Mouse (Mus musculus) E14TG2a.4 (cell line): Measurements from ENCODE around the gene Pcid2.

Experiments
- CTCF ChIP-seq: conservative IDR thresholded peaks from 2 replicates; pipeline ENCODE4 v1.5.1; 2014; ENCODE audit warnings: low read length
- NANOG ChIP-seq: IDR thresholded peaks from 2 replicates; pipeline ENCODE4 v1.6.1; 2014; ENCODE audit warnings: borderline replicate concordance, low read length, mixed read lengths
- POU5F1 ChIP-seq: IDR thresholded peaks from 2 replicates; pipeline ENCODE4 v1.6.1; 2014; ENCODE audit warnings: low read length, borderline replicate concordance

DNA sequence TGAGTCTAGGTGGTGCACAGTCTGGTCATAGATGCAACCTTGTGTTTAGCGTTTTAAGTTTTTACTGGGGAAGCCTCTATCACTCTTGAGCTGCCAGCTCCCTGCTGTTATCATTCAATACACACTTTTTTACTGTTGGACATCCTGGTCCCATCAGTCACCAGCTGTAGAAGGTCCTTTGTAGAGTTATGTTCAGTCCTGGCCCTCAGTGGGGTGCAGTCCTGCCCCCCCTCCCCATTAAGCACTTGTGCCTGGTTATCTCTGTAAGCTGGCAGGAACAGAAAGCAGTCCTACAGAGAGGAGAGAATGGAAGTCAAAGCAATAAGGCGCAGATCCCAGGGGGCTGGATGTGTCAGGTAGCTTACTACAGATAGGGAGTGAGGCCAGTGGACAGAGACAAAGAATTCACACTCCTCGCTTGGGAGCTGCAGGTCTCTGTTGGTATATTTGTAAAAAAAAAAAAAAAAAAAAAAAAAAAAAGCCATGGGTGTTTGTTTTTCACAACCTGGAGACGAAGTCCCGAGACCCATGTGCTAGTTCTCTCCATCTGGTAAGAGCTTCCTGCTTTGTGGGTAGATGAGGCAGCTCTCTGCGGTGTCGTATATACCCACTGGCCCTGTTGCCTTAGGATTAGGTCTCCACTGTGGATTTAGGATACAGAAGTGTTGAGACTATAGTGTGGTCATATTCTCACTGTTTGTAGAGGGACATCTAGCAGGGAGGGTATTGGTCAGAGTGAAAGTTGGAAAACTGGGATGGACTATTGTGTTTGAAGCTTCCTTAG is 15.8 kb upstream of the Pcid2 start:
- TF ChIP-seq CTCF (no peak), POU5F1 (no peak), NANOG (no peak)
